Mouse (Mus musculus) cerebellum, postnatal 25 days (tissue): ENCODE measurements around the gene Tctex1d4.
A peak's percentile ranks its signal among the peaks of the same experiment; 100 is the strongest.

ENCODE experiments used
- DNase-seq, 2 experiments: peaks; one replicate each; pipeline ENCODE4 v3.0.0; 2021; ENCODE audit warnings: mixed read lengths in 2 of 2

The Tctex1d4 gene

GRCm38 (mm10) chr4:117120445-117121414, 5.9 kb upstream of the Tctex1d4 start:
- DNase-seq: peak; percentile 91 to 93

GRCm38 (mm10) chr4:117122209-117122608, 4.4 kb upstream of the Tctex1d4 start:
- peak in 1 of 2 experiments; percentile 6 for DNase-seq

- no peak for DNase-seq
These were observed 2.9 kb upstream of the Tctex1d4 start for GRCm38 (mm10) chr4:117123546-117124217.

- DNase-seq: no peak
These were observed 2.4 kb upstream of the Tctex1d4 start for GRCm38 (mm10) chr4:117124218-117124517.

DNA sequence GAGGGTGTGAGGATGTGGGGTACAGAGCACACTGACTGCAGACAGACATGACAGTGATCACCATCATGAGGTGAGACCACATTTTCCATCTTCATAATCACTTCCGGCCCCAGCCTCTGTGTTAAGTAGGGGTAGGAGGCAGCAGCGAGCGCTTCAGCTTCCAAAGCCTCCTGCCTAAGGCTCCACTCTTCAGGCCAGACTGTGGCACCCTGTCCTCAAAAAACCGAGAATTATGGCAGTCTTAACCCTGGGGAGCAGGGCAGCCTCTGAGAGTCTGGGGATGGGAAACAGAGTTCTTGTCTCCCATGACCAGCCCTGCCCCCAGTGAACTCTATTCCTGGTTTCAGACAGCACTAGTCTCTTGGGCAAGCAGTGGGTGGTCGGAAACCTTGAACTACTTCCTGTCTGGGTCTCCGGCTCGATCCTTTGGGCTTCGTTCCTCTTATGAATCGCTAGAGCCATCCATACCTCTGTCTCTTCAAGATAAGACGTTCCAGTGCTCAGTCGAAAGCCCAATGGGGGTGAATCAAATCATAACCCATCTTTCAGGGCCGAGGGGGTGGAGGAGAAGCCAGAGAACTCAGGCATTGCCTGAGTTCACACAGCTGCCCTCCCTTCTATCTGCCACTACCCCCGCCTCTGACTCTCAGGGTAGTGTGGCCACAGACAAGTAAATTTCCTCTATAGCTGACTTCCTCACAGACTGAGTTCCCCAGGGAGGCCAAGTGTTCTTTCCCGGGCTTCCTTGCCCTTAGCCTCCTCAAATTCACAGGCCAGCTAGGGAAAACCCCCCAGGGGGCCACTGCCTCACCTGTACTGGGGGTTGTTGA, 1.9 kb upstream of the Tctex1d4 start:
- no peak for DNase-seq

- peak in 1 of 2 experiments; percentile 70 for DNase-seq
These were observed 1.2 kb upstream of the Tctex1d4 start, which contains the start of gene Btbd19 for GRCm38 (mm10) chr4:117125348-117125909. Gene Btbd19, minus strand, starts transcription at chr4:117125725.

DNA sequence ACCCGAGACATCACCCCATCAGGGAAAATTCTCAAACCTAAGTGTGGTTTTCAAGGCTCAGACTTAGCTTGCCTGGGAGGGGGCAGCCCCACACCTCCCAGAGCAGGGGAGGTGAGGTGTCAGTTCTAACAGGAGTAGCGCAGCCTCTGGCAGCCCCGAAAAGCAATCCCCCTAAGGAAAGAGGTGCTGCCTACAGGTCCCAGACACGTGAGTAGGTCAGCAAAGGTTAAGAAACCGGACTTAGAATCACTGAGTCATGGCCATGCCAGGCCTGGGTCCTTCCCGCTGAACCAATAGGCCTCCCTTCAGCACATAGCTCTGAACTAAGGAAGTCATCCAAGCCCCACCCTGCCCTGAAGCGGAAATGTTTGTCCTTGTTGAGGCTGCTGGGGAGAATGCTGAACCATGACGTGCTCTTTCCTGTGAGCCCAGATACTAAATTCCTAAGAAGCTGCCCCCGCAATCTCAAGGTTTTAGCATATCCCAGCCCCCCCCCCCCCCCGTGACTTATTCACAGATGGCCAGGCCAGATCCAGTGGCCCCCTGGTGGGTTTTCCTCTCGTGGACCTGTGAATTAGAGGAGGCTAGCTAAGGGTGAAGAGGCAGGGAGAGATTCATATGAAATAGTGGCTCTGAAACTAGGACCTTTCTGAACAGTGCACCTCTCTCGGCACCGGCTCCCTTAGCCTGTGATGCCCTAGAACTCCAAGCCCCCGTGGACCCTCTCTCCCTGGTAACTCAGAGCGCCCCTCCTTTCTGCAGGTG, 502 bp upstream of the Tctex1d4 start:
- DNase-seq: peak; percentile 40 to 58

GRCm38 (mm10) chr4:117127991-117128686, 1.5 kb downstream of the Tctex1d4 start:
- no peak for DNase-seq

DNA sequence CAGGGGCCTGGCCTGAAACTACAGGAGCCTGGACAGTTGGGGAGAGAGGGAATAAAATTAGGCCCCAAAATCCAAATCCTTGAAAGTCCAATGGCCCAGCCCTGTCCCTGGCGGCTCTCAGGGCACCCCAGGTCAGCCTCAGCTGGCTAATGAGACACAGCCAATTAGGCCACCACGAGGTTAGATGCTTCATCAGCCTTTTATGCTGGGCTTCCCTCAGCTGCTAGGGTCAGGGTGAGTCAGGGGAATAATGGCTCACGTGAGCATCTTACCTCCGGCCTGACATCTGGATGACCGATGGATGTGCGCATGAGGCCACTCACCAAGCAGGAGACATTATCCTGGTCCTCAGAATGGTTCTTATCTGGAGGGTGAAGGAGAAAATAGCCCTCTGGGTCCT, 4.2 kb downstream of the Tctex1d4 start:
- DNase-seq: no peak

DNA sequence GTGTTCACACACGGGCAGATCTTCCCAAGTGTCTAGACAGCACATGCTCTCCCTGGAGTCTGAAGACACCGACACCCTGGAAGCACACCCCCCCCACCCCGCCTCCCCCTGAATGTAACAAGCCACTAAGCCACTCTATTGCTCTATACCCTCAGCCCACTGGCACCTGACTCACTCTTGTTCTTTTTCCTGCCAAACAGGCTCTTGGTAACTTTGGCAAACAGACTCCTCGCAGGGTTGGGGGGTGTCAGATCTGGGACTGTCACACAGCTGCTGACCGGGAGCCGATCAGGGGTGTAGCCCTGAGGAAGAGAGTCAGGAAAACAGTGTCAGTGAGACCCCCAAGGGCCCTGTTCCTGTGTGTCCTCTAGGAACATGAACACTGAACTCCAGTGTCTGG, 4.6 kb downstream of the Tctex1d4 start:
- no peak for DNase-seq

GRCm38 (mm10) chr4:117131890-117132793, 5.5 kb downstream of the Tctex1d4 start:
- no peak for DNase-seq

DNA sequence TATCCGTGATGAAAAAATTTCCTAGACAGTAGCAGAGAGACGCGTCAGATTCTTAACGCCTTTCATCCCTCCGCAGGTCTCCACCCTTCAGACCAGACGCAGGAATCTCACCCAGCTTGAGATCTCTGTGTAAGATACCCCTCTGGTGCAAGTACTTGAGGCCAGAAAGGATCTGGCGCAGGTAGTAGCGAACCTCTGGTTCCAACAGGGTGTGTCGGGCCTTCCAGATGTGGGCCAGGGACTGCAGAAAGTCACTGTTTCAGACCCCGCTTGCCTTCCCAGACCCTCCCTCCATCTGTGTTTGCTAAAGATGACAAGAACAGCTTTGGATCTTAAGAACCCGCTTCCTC, 6.2 kb downstream of the Tctex1d4 start:
- no peak for DNase-seq

DNA sequence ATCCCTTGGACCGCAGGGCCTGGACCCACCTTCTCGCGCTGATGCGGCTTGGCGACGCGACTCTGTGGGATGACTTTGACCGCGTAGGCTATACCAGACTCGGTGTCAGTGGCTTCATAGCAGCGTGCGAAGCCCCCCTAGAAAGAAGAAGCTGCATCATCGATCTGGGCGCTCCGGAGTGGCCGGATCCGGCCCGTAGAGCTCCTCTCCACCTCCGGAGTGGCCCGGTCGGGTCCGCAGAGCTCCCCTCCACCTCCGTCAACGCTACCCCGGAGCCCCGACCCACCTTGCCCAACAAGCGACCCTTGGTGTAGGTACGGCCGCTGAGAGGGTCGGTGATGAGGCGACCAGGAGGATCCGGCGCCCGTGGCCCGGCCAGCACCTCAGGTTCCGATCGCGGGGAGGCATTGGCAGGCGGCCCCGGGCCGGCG, 6.8 kb downstream of the Tctex1d4 start:
- DNase-seq: no peak

GRCm38 (mm10) chr4:117133817-117134600, 7.4 kb downstream of the Tctex1d4 start, which contains the start of gene Plk3:
Gene Plk3, minus strand, starts transcription at chr4:117133963.
- DNase-seq: peak; percentile 98 to 99

DNA sequence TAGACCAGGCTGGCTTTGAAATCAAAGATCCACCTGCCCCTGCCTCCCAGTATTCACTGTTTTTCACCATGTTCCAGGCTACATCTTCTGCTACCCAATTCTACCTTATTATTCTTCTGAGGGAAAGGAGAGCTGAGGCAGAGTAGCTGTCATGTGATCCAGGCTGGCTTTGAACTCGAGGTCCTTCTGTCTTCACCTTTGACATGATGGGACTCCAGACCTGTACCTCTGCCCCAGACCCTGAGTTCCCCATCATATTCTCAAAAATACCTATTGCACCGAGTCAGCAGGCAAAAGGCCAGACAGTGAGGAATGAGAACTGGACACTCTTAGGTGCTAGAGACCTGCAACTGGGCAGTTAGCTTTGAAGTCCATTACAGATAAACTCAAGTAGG, 8.0 kb downstream of the Tctex1d4 start:
- no peak for DNase-seq

DNA sequence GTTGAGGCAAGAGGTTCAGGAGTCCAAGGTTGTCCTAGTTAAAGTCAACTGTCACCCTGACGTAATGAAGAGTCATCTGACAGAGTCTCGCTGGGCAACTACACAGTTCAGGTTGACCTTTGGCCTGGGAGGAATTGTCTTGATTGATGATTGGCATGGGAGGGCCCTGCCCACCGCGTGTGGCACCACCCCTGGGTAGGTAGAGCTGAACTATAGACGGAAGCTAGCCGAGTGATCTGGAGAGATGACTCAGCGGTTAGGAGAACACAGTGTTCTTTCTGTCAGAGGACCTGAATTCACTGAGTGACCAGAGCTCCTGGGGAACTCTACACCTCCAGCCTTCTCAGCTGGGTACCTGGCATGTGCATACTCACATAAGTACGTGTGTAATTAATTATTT, 9.4 kb downstream of the Tctex1d4 start:
- no peak for DNase-seq

DNA sequence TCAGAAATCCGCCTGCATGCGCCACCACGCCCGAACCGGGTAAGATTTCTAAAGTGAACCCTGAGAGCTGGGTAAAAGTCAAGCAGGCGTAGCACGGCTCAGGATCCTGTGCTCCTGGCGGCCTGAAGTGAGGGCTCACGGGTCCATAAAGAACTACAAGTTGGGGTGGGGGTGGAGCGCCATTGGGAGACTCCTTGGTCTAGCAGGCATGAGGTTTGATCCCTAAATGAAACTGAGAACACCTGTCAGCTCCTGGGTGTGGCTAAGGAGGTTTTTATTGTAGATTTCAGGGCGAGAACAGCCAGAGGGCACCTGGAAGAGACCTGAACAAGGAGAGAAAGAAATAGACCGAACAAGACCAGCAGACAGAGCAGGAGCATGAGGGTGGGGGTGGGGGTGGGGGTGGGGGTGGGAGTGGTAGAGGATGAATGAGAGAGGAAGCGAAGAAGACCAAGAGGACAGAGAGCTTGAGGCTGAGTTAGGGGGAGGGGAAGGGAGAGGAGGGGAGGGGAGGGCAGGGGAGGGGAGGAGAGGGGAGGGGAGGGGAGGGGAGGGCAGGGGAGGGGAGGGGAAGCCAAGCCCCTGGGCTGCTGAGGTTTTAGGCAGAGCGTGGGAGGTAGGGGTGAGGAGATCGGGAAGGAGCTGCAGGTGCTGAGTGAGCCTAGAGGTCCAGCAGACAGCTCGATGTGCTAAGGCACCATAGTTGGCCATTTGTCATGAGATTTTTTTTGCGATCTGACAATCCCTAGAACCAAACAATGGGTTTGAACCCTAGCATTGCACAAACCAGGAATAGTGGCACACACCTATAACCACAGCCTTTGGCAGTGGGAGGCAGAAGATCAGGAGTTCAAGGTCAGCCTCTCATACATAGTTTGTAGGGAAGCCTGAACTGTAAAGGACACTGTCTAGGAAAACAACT, 12.0 kb downstream of the Tctex1d4 start:
- DNase-seq: no peak

- DNase-seq: peak in 1 of 2 experiments; percentile 57
These were observed 12.6 kb downstream of the Tctex1d4 start for GRCm38 (mm10) chr4:117139217-117139612.
